Mouse (Mus musculus): ENCODE results near the gene Fbxl17. TPM values are rescaled to one million over a fixed set of nuclear protein-coding genes. Genes with fewer than 3 reads are reported as not detected.

Fbxl17 gene
- 9.7 and 13.1 TPM in 2 replicates for polyA plus RNA-seq (2012)

DNA sequence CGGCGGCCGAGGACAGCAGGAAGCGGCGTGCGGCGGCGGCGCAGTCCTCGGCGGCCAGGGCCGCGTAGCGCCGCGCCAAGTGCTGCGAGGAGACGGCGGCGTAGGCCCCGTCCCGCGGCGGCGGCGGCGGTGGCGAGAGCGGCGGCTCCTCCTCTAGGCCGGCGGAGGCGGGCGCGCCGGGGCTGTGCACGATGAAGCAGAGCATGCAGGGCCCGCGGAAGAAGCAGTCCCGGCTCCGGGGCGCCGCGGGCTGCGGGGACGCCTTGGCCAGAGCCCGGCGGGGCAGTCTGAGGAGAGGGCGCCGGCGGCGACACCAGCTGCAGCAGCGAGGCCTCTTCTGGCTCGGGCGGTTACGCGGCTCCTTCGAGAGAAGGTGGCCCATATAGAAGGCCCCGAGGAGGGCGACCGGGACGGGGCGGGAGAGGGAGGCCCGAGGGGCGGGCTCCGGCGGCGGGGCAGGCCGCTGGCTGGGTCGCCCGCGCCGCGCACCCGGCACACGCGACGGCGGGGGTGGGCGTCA lies at the start of gene Fbxl17:
Fbxl17 (minus strand) TSS at position 382 of the 520 bp plus-strand sequence.
- no peak for TF ChIP-seq GATA1 (IDR thresholded peaks at IDR 0.05; ENCODE audit: low read length)

GRCm38 (mm10) chr17:63547465-63547864 lies 47.6 kb upstream of the Fbxl17 start:
- no peak for TF ChIP-seq GATA1 (IDR thresholded peaks at IDR 0.05; ENCODE audit: low read length)

DNA sequence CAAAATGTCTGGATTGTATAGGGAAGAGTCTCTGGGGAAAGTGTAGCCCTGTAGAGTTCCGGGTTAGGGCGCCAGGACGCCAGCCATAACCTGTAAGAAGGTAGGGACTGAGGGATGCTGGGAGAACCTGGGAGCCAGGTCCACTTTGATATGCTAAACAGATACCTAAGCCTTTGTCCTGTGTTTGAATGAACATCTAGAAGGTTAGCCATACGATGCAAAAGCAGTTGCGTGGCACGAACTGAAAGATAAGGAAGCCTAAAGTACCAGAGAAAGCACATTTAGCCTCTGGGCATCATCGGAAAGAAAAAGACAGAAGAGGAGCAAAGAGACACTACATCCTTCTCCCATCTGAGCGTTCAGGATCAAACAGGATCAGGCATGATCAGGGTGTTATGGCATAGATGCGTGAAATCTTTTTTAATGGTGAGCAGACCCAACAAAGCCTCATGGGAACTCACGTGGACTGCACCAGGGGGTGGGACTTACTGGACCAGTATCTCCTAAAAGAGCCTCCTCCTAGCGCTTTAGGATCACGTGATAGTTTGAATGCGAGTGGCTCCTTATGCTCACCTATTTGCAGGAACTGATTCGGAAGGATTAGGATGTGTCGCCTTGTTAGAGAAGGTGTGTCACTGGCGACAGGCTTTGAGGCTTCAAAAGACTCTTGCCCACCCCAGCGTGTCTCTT lies 34.9 kb upstream of the Fbxl17 start:
- no peak for TF ChIP-seq GATA1 (IDR thresholded peaks at IDR 0.05; ENCODE audit: low read length)

GRCm38 (mm10) chr17:63533074-63533836 lies 33.4 kb upstream of the Fbxl17 start:
- no peak for TF ChIP-seq GATA1 (IDR thresholded peaks at IDR 0.05; ENCODE audit: low read length)

GRCm38 (mm10) chr17:63529476-63529875 lies 29.7 kb upstream of the Fbxl17 start:
- TF ChIP-seq GATA1 (IDR thresholded peaks at IDR 0.05; ENCODE audit: low read length) = no peak

DNA sequence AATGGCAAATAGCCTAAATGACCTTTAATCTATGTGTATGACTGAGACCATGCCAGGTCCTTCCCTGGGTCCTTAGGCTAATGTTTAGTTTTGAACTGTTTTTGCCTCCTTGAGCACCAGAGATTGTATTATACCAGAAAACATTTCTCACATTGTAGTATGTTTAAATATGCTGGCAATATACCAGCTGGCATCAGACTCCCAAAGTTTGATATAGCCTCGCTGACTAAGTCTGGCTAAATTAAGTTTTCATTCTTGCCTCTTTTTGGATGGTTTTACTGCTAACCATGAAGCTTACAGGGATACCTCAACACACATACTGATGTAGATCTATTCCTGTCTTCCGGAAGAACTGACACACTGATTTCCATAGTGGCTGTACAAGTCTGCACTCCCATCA lies 20.9 kb upstream of the Fbxl17 start:
- no peak for TF ChIP-seq GATA1 (IDR thresholded peaks at IDR 0.05; ENCODE audit: low read length)

DNA sequence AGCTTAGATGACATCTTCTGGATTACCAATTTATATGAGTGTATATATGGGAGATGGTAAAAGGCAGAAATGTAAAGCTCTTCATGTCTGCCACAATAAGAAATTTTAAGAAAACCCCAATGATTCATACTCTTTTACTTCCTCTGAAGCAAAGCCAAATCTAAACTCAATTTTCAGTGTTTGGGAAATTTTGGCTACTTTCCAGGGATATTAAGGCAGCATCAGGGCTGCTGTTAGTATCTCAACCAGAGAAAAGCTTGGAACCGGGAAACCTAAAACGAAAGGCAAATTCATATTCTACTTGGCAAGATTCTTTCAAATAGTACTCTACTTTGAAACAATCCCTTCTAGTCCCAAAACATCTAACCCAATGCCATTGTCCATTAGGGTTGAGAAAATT lies 10.6 kb upstream of the Fbxl17 start:
- no peak for TF ChIP-seq GATA1 (IDR thresholded peaks at IDR 0.05; ENCODE audit: low read length)

DNA sequence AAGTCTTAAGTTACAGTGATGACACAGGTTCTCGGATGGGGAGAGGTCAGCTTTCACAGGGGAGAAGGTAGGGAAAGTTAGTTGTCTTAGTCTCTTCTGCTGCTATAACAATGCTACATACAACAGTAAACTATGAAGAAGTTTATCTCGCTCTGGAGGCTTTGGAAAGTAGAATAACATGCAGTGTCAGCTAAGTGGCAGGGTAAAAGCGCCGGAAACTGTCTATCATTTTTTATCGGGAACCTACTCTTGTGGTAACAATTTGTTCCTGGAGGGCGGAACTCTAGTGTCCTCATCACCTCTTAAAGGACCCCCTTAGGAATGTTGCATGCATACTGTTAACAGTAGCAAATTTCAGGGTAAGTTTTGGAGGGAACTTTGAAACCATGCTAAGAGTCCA lies 1.3 kb upstream of the Fbxl17 start:
- TF ChIP-seq GATA1 (IDR thresholded peaks at IDR 0.05; ENCODE audit: low read length) = no peak

- TF ChIP-seq GATA1 (IDR thresholded peaks at IDR 0.05; ENCODE audit: low read length) = no peak
Observed at GRCm38 (mm10) chr17:63500156-63500834, 478 bp upstream of the Fbxl17 start.

DNA sequence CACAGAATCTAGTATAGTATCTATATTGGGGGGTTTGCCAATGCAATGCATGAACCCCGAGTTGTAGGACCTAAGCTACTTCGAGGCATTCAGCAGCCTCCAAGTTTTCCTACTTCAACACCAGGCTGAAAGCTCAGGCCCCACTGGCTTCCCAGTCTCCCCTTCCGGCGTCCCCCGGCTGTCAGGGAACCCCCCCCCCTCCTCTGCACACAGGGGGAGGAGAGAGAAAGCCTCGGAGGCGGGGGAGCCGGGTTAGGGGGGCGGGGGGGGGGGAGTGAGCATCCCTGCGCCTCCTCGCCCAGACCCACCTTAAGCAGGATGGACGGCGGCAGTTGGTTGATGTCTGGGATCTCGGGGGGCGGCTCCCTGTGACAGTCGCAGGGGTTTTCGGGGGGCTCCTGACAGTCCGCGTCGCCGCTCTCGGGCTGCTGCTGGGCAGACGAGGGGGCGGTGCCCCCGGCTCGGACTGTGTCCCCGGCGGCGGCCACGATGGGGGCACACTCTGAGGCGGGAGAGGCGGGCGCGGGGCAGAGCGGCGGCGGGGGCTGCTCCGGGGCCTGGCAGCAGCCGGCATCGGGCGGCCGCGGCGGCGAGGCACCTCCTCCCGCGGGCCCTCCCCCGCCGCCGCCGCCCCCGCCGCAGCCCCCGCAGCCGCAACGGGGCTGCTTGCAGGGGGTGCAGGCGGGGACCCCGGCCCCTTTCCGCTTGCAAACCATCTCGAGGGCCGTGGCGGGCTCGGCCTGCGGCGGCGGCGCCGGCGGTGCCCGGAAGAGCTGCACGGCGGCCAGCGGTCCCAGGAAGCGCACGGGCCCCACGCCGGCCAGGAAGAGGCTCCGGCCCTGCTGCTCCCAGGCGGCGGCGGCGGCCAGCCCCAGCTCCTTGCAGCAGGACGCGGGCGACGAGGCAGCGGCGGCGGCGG lies 841 bp downstream of the Fbxl17 start:
- no peak for TF ChIP-seq GATA1 (IDR thresholded peaks at IDR 0.05; ENCODE audit: low read length)

- no peak for TF ChIP-seq GATA1 (IDR thresholded peaks at IDR 0.05; ENCODE audit: low read length)
Observed at GRCm38 (mm10) chr17:63498182-63498716, 1.6 kb downstream of the Fbxl17 start.

GRCm38 (mm10) chr17:63497206-63497731 lies 2.5 kb downstream of the Fbxl17 start:
- TF ChIP-seq GATA1 (IDR thresholded peaks at IDR 0.05; ENCODE audit: low read length) = no peak

GRCm38 (mm10) chr17:63496153-63496552 lies 3.7 kb downstream of the Fbxl17 start:
- TF ChIP-seq GATA1 (IDR thresholded peaks at IDR 0.05; ENCODE audit: low read length) = no peak

DNA sequence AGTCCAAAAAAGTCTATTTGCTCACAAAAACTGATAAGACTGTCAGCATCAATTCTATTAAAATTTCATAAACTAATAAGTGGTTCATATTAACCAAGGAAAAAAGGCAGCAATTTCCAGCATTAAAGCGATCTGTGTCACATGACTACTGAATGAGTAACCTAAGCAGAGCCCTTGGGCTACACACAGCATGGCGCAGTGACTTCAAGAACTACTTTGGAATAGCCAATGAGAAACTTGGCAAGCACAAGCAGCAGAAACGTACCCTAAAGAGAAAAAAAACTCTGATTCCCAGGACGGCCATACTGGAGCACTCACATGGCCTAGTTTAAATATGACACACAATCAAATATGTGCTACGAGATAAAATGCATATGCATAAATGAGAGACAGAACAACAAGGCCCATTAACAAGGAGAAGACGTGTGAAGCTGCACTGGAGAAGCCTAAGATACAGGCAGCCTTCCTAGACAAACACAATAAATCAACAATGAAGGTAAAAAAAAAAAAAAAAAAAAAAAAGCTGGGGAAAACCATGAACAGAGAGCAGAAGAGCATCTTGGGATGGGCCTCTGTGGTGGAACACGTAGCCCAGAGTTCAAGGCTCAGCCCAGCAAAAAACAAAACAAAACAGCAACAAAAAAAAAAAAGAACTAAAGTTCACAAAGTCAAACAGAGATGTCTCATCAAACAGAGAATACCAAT lies 5.8 kb downstream of the Fbxl17 start:
- no peak for TF ChIP-seq GATA1 (IDR thresholded peaks at IDR 0.05; ENCODE audit: low read length)

Measured in G1E-ER4 (cell line).